Mouse (Mus musculus) cerebellum, postnatal 25 days (tissue): Measurements from ENCODE around the gene 4930402H24Rik.
A peak's percentile ranks its signal among the peaks of the same experiment; 100 is the strongest.

Source experiments
- DNase-seq, 2 experiments: peaks; one replicate each; pipeline ENCODE4 v3.0.0; 2021; ENCODE audit warnings: mixed read lengths in 2 of 2

Gene 4930402H24Rik

GRCm38 (mm10) chr2:130728906-130729585 is 177.2 kb downstream of the 4930402H24Rik start:
- no peak for DNase-seq

- no peak for DNase-seq
Observed at GRCm38 (mm10) chr2:130727752-130728151, 178.5 kb downstream of the 4930402H24Rik start.

GRCm38 (mm10) chr2:130724369-130724768 is 181.8 kb downstream of the 4930402H24Rik start:
- peak; percentile 77 to 85 for DNase-seq

DNA sequence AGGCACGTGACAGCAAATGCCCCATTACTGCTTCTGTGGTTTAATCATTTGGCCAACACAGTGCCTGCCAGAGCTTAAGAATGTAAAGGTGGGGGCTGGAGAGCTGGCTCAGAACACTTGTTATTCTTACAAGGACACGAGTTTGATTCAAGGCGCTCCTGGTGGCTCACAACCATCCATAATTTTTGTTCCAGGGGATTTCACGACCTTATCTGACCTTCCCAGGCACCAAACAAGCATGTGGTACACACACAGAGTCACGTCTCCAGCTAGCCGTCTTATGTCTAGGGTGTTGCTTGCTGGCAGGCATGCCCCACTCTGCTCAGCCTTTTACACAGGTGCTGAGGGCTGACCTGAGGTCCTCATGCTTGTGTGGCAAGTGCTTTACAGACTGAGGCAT is 188.3 kb downstream of the 4930402H24Rik start:
- DNase-seq = no peak

GRCm38 (mm10) chr2:130707057-130707456 is 199.1 kb downstream of the 4930402H24Rik start:
- no peak for DNase-seq

DNA sequence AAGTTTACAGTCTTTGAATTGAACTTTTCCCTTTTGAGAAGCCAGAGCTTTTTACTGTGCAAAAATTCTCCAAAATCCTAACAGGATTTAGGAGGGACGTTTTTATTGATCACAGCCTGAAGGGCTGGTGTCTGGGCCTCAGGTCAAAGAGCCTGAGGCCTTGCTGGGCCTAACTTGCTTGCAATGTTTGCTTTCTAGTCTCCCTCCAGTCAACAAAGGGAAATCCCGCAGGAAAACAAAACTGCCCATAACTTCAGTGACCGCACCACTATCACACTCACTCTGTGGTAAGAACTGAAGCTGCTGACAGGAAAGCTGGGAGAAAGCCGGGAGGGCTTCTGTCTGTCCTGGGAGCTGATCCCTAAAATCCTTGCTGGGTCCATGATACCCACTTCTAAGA is 199.6 kb downstream of the 4930402H24Rik start:
- no peak for DNase-seq

DNA sequence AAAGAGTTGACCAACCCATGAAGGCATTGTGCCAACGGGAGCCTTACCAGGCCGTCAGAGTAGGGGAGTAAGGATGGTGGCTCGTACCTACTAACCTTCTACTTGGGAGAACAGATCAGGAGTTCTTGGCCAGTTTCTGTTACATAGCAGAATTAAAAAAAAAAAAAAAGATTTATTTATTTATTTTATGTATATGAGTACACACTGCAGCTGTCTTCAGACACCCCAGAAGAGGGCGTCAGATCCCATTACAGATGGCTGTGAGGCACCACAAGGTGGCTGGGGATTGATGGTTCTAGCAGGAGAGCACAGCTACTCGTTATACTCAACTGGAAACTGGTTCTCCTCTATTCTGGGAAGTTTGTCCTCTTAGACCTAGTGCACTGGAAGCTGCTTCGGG is 201.0 kb downstream of the 4930402H24Rik start:
- no peak for DNase-seq

DNA sequence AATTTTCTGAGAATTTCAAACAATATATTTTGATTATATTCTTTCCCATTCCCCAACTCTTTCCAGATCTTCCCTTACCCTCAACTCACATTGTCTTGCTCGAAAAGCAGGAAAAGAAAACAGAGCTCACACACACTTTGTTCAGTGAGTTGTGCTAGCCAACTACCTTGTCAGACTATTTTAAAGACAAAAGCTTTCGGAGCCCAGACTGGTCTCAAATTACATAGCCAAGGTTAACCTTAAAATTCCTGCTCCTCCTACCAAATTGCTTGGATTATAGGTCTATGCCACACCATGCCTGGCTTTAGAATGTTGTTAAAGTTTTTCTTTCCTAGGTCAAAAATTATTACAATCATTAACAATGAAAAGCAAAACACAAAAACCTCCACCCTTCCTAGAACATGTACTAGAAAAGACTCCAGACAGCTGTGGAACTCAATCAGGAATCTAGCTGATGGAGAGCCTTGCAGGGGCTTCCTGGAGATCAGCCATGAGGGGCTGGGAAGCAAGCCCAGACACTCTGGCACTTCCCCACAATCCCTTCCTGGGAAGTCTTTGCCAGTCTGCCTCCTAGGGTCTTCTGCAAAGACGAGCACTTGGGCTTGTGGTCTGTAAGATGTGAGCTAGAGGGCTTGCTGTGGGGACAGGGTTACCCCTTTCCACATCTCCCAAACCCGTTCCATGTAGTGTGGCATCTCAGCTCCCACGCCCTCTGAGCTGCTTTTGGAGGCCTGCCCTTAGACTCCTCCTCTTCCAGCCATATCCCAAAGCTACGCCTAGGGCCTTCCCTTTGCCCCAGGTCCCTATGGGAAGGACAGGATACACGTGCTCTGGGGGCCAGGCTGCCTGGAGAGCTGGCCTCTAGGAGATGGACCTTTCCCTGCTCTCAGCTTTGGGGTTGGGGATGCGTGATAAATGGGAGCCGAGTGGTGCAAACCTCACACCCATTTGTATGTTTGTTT is 201.9 kb downstream of the 4930402H24Rik start:
- DNase-seq = peak in 1 of 2 experiments; percentile 13

DNA sequence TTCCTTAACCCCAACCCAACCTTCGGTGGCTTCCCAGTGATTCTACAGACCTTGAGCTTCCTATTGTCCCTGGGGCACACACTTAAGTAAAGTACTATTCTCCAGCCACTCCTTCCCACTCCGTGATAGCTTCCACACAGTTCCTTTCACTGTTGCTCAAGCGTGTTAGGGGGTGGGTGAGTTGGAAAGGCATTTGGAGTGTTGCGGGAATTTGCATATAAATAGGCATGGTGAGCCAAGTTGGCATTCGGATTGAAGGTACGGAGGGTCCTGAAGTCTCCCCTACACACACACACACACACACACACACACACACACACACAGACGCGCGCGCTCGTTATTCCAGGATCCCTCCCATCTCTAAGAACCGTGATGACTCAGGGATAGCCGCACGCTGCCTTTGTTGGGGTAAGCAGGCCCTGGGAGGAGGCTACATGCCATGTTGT is 208.4 kb downstream of the 4930402H24Rik start:
- no peak for DNase-seq

DNA sequence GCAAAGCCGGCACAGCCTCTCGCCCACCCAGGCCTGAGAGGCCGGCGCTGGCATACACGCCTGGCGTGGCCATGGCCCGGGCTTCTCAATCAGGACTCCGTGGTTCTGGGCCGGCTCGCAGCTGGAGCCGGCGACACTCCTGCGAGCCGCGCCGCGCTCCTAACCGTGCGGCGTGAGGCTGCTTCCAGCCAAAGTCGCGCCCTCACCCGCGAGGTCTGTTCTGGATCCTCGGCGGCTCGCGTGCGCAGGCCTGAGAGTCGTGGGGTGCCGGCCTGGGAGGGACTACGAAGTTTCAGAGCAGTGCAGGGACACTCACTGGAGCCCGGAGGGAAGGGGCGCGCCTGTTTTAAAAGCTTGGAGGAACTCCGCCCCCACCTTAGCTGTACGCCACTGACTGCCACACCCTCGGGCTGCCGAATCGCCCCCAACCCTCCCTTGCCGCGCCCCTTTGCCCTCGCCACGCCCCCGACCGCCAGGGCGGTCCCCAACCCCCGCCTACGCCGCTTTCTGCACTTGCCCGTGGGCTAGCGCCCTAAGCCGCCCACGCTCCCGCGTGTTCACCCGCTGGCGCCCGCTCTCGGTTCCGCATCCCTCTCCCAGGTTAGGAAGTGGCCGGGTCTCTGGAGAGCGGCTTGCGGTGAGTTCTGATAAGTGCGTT is 208.9 kb downstream of the 4930402H24Rik start, which contains the start of gene Slc4a11:
Gene Slc4a11, minus strand, starts transcription at position 367 of the 658 bp plus-strand sequence.
- DNase-seq = peak in 1 of 2 experiments; percentile 34

- peak in 1 of 2 experiments; percentile 13 for DNase-seq
Observed at GRCm38 (mm10) chr2:130696700-130697152, 209.5 kb downstream of the 4930402H24Rik start.

- DNase-seq = no peak
Observed at GRCm38 (mm10) chr2:130693563-130693962, 212.6 kb downstream of the 4930402H24Rik start.

GRCm38 (mm10) chr2:130689011-130689410 is 217.2 kb downstream of the 4930402H24Rik start:
- no peak for DNase-seq

GRCm38 (mm10) chr2:130685426-130685825 is 220.8 kb downstream of the 4930402H24Rik start:
- DNase-seq = no peak

GRCm38 (mm10) chr2:130681531-130681930 is 224.7 kb downstream of the 4930402H24Rik start:
- no peak for DNase-seq

DNA sequence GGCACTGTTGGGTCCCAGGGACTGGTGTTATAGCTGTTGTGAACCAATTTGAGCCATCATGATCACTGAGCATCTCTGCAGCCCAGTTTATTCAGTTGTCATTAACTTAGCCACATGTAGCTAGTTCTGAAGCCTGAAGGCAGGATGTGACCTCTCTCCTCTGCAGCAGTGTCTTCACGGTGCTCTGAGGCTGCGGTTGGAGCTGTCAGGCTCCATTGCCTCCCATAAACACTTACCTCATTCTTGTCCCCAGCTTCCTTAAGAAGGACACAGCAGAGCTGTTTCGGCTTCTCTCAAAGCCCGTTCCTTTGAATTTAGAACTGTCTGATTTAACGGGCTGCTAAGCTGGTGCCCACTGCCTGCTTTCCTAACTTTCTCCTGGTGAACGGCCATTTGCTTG is 226.3 kb downstream of the 4930402H24Rik start:
- no peak for DNase-seq

- no peak for DNase-seq
Observed at GRCm38 (mm10) chr2:130679154-130679553, 227.1 kb downstream of the 4930402H24Rik start.

DNA sequence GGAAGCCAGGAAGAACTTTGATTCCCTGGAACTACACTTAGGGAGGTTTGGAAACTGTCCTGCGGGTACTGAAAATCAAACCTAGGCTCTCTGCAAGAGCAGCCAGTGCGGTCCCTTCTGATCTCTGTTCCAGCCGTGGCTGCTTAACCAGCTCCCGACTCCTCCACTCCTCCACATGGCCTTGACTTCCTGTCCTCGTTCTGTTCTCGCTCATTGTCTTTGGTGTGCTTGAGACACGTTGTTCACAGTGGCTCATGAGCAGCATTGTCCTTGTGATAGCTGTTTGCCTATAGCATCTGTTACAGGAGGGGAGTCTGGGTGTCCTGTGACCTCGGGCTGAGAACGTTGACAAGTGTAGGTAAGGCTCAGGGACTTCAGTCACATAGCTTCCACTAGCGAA is 229.0 kb downstream of the 4930402H24Rik start:
- DNase-seq = no peak

DNA sequence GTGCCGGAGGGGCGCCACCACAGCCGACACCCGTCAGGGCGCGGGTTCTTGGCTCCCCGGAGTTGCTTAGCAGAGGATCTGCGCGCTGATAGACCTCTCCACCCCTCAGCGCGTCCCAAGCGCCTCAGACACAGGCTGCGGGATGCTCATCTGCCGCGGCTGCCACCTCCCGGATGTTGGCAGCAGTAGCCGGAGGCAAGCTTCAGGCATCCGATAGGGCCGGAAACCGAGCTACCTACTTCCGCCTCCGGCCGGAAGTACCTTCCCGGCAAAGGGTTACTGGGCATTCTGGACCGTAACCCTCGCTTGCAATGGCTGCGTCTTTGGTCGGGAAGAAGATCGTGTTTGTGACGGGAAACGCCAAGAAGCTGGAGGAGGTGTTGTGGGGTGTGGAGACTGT is 238.6 kb downstream of the 4930402H24Rik start, which contains the start of gene Itpa:
Gene Itpa, plus strand, starts transcription at position 52 of the 400 bp plus-strand sequence.
- peak; percentile 90 to 92 for DNase-seq

DNA sequence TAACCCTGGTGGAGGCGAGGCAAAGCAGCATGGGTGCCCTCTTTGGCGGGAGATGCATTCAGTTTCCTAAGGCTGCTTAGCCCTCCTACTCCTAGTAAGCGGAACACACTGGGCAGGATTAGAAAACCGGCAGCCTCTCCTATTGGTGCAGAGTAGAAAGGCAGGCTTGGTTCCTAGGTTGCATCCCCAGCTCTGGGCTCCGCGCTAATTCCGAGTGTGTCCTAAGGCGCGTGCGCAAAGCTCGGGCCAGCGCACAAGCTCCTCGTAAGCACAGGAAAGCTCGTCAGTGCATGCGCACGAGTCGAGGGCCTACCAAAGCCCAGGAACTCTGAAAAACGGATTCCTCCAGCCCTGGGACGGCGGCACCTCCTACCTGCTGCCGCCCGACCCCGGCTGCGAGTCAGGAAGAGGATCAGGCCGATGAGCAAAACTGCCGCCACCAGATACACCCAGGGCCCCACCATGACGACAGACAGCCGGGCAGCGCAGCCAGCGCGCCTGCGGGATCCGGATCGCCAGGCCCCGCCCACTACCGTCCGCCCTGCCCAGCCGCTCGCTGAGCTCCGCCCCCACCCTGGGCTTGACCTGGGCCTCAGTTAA is 242.0 kb downstream of the 4930402H24Rik start, which contains the start of gene Ddrgk1:
Gene Ddrgk1, minus strand, starts transcription at position 558 of the 600 bp plus-strand sequence.
- peak; percentile 95 to 96 for DNase-seq

GRCm38 (mm10) chr2:130663342-130663741 is 242.9 kb downstream of the 4930402H24Rik start:
- DNase-seq = no peak

- DNase-seq = no peak
Observed at GRCm38 (mm10) chr2:130658530-130658929, 247.7 kb downstream of the 4930402H24Rik start.
